Mouse (Mus musculus): ENCODE measurements around the gene Il10. TPM values are rescaled to one million over a fixed set of nuclear protein-coding genes. Genes with fewer than 3 reads are reported as not detected.

Il10 gene
- total and polyA plus RNA-seq, 2 experiments from 2014 or later = not detected

GRCm38 (mm10) chr1:131045723-131046355 lies 26.2 kb downstream of the Il10 start:
- no peaks in the 10 kb centered on the region for H3K27me3 ChIP-seq (ENCODE audit: control insufficient read depth, insufficient read depth, low read length)
- no peak overlapping the region for H3K4me2 ChIP-seq (ENCODE audit: low read depth, low read length)
- H3K27ac ChIP-seq (ENCODE audit: low read depth) = no peak overlapping the region
- DNase-seq (ENCODE audit: low spot score) (no peak), ATAC-seq (ENCODE audit: insufficient read depth, low read depth) (no peak)
- no peak overlapping the region for H3K4me3 ChIP-seq (ENCODE audit: low read depth, low read length)
- H3K9ac ChIP-seq (replicated peaks; ENCODE audit: low read depth, low read length) = peak overlapping the region; percentile 10; the same call in 1 of the 2 replicates
- no peaks in the 10 kb centered on the region for H3K36me3 ChIP-seq (replicated peaks; ENCODE audit: control insufficient read depth, insufficient read depth, low read length)
- H3K4me1 ChIP-seq (ENCODE audit: control insufficient read depth, insufficient read depth) = peaks cover 7% of the 10 kb centered on the region; the same call in 1 of the 2 replicates
- no peaks in the 10 kb centered on the region for H3K9me3 ChIP-seq (replicated peaks; ENCODE audit: control insufficient read depth, low read length)
- WGBS = 60% methylated on average over 2 of the region's 2 CpGs
- no peak for TF ChIP-seq CTCF (IDR thresholded peaks at IDR 0.05; ENCODE audit: low read depth)
- no peak for TF ChIP-seq EP300 (IDR thresholded peaks at IDR 0.05; ENCODE audit: low read depth)

DNA sequence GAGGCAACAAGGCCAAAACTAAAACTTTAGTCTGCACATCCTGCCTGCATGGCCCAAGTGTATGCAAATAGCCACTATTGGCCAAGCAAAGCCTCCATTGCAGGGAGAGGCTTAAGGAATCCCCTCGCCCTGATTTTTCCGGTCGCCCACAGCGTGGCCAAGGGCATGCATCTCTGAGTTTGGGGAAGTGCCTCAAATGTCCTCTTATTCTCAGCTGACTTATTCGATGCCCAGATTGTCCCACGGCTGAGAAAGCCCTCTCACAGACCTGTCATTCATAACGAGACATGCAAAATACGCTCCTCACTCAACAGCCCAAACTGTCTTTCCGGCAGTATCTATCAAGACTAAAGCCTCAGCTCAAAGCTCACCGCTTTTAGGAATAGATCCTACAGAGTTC lies 27.0 kb downstream of the Il10 start:
- H3K4me1 ChIP-seq (ENCODE audit: control insufficient read depth, insufficient read depth) = peaks cover 7% of the 10 kb centered on the region; the same call in 1 of the 2 replicates
- H3K36me3 ChIP-seq (replicated peaks; ENCODE audit: control insufficient read depth, insufficient read depth, low read length) = no peaks in the 10 kb centered on the region
- H3K9me3 ChIP-seq (replicated peaks; ENCODE audit: control insufficient read depth, low read length) = no peaks in the 10 kb centered on the region
- 77% methylated on average over 10 of the region's 10 CpGs for WGBS
- no peak overlapping the region for H3K4me2 ChIP-seq (ENCODE audit: low read depth, low read length)
- no peak overlapping the region for H3K4me3 ChIP-seq (ENCODE audit: low read depth, low read length)
- TF ChIP-seq CTCF (IDR thresholded peaks at IDR 0.05; ENCODE audit: low read depth) (no peak), EP300 (IDR thresholded peaks at IDR 0.05; ENCODE audit: low read depth) (no peak)
- H3K27me3 ChIP-seq (ENCODE audit: control insufficient read depth, insufficient read depth, low read length) = no peaks in the 10 kb centered on the region
- DNase-seq (ENCODE audit: low spot score) = no peak
- ATAC-seq (ENCODE audit: insufficient read depth, low read depth) = no peak
- H3K9ac ChIP-seq (replicated peaks; ENCODE audit: low read depth, low read length) = no peak overlapping the region
- H3K27ac ChIP-seq (ENCODE audit: low read depth) = no peak overlapping the region

DNA sequence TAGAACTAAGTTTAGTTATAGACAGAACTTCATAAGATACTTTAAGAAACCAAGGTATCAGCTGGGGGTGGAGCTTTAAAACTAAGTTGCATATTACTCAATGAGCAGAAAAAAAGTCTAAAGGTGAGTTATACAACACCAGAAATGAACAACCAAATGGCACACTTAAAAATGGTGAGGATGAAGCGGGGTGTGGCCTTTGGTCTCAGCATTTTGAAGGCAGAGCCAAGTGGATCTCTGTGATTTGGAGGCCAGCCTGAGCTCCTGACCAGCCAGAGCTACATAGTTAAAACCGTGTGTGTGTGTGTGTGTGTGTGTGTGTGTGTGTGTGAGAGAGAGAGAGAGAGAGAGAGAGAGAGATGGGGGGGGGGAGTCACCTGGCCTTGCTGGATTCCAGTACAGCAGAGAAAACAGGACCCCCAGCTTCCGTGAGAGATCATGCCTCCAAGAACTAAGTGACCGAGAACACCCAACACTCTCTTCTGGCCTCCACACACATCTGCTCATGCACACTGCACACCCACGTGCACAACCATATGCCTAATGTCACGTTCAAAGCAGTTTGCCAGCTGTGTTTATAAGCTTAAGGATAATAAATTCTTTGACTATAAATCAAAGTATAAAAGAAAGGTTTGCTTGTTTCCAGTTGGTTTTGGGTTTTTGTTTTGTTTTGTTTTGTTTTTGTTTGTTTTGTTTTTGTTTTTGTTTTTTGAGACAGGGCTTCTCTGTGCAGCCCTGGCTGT lies 28.6 kb downstream of the Il10 start:
- Histone ChIP-seq H3K4me1 (ENCODE audit: control insufficient read depth, insufficient read depth) (peaks cover 7% of the 10 kb centered on the region; the same call in 1 of the 2 replicates), H3K36me3 (replicated peaks; ENCODE audit: control insufficient read depth, insufficient read depth, low read length) (peaks cover 11% of the 10 kb centered on the region; the same call in 1 of the 2 replicates), H3K9ac (replicated peaks; ENCODE audit: low read depth, low read length) (no peak overlapping the region), H3K27me3 (ENCODE audit: control insufficient read depth, insufficient read depth, low read length) (no peaks in the 10 kb centered on the region), H3K27ac (ENCODE audit: low read depth) (no peak overlapping the region), H3K4me2 (ENCODE audit: low read depth, low read length) (no peak overlapping the region), H3K9me3 (replicated peaks; ENCODE audit: control insufficient read depth, low read length) (no peaks in the 10 kb centered on the region), H3K4me3 (ENCODE audit: low read depth, low read length) (no peak overlapping the region)
- ATAC-seq (ENCODE audit: insufficient read depth, low read depth) (no peak), DNase-seq (ENCODE audit: low spot score) (no peak)
- WGBS = 82% methylated on average over 6 of the region's 6 CpGs
- TF ChIP-seq CTCF (IDR thresholded peaks at IDR 0.05; ENCODE audit: low read depth) (no peak), EP300 (IDR thresholded peaks at IDR 0.05; ENCODE audit: low read depth) (no peak)

GRCm38 (mm10) chr1:131048946-131049345 lies 29.3 kb downstream of the Il10 start:
- peaks cover 7% of the 10 kb centered on the region; the same call in 1 of the 2 replicates for H3K4me1 ChIP-seq (ENCODE audit: control insufficient read depth, insufficient read depth)
- no peaks in the 10 kb centered on the region for H3K27me3 ChIP-seq (ENCODE audit: control insufficient read depth, insufficient read depth, low read length)
- H3K4me2 ChIP-seq (ENCODE audit: low read depth, low read length) = no peak overlapping the region
- ATAC-seq (ENCODE audit: insufficient read depth, low read depth) (no peak), DNase-seq (ENCODE audit: low spot score) (no peak)
- no peak overlapping the region for H3K9ac ChIP-seq (replicated peaks; ENCODE audit: low read depth, low read length)
- no peak for TF ChIP-seq CTCF (IDR thresholded peaks at IDR 0.05; ENCODE audit: low read depth)
- TF ChIP-seq EP300 (IDR thresholded peaks at IDR 0.05; ENCODE audit: low read depth) = no peak
- no peaks in the 10 kb centered on the region for H3K9me3 ChIP-seq (replicated peaks; ENCODE audit: control insufficient read depth, low read length)
- H3K36me3 ChIP-seq (replicated peaks; ENCODE audit: control insufficient read depth, insufficient read depth, low read length) = peaks cover 15% of the 10 kb centered on the region
- no peak overlapping the region for H3K27ac ChIP-seq (ENCODE audit: low read depth)
- H3K4me3 ChIP-seq (ENCODE audit: low read depth, low read length) = no peak overlapping the region
- WGBS = 85% methylated on average over 8 of the region's 8 CpGs

DNA sequence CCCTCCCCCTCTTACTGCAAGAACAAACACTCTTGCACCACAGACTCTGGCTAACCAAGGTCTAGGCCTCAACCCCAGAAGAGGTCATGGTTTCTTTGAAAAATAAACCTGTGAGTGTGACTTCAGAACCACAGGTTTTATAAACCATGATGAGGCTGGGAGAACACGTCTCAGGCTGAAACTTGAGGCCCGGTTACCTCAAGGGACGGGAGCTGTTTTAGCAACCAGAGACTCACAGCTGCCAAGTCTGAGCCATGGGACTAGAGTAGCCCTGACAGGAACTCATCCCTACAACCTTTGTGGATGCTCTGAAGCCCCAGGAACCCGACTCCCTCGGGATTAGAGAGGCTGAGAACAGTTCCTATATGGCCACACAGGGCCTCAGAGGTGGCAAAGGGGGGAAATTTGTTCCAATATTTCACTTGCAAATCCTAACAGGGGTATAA lies 29.7 kb downstream of the Il10 start:
- no peak overlapping the region for H3K4me3 ChIP-seq (ENCODE audit: low read depth, low read length)
- DNase-seq (ENCODE audit: low spot score) = no peak
- no peaks in the 10 kb centered on the region for H3K27me3 ChIP-seq (ENCODE audit: control insufficient read depth, insufficient read depth, low read length)
- peaks cover 7% of the 10 kb centered on the region; the same call in 1 of the 2 replicates for H3K4me1 ChIP-seq (ENCODE audit: control insufficient read depth, insufficient read depth)
- no peak for ATAC-seq (ENCODE audit: insufficient read depth, low read depth)
- H3K9ac ChIP-seq (replicated peaks; ENCODE audit: low read depth, low read length) = no peak overlapping the region
- TF ChIP-seq CTCF (IDR thresholded peaks at IDR 0.05; ENCODE audit: low read depth) (no peak), EP300 (IDR thresholded peaks at IDR 0.05; ENCODE audit: low read depth) (no peak)
- no peak overlapping the region for H3K27ac ChIP-seq (ENCODE audit: low read depth)
- 76% methylated on average over 5 of the region's 5 CpGs for WGBS
- H3K9me3 ChIP-seq (replicated peaks; ENCODE audit: control insufficient read depth, low read length) = no peaks in the 10 kb centered on the region
- H3K4me2 ChIP-seq (ENCODE audit: low read depth, low read length) = no peak overlapping the region
- peaks cover 19% of the 10 kb centered on the region for H3K36me3 ChIP-seq (replicated peaks; ENCODE audit: control insufficient read depth, insufficient read depth, low read length)
